Mouse (Mus musculus) midbrain, embryonic 13.5 days (tissue): ENCODE measurements around the gene Map1s. TPM values are rescaled to one million over a fixed set of nuclear protein-coding genes. Genes with fewer than 3 reads are reported as not detected.
A peak's percentile ranks its signal among the peaks of the same experiment; 100 is the strongest.

Experiments
- ATAC-seq: fragments of 200-750 bp; cut with Nextera tagmentation; 2 replicates; pipeline ENCODE4 v1.8.0; 2017; ENCODE audit warnings: mild to moderate bottlenecking, moderate TSS enrichment, moderate library complexity
- H3K27ac ChIP-seq: fragments of 300-500 bp; sonication (generic); 2 replicates; pipeline ENCODE4 v1.5.1; 2015; ENCODE audit warnings: inconsistent platforms, mild to moderate bottlenecking, moderate library complexity
- H3K27me3 ChIP-seq: fragments of 300-500 bp; sonication (generic); 2 replicates; pipeline ENCODE4 v1.6.1; 2015; ENCODE audit warnings: mild to moderate bottlenecking, inconsistent platforms
- H3K36me3 ChIP-seq: fragments of 300-500 bp; sonication (generic); 2 replicates; pipeline ENCODE4 v1.6.1; 2015; ENCODE audit warnings: mild to moderate bottlenecking, inconsistent platforms
- H3K4me1 ChIP-seq: fragments of 300-500 bp; sonication (generic); replicated peaks from 2 replicates; pipeline ENCODE4 v1.6.1; 2015; ENCODE audit warnings: inconsistent platforms
- H3K4me2 ChIP-seq: fragments of 300-500 bp; sonication (generic); replicated peaks from 2 replicates; pipeline ENCODE4 v1.6.1; 2015; ENCODE audit warnings: moderate library complexity, mild to moderate bottlenecking, inconsistent platforms
- H3K4me3 ChIP-seq: fragments of 300-500 bp; sonication (generic); replicated peaks from 2 replicates; pipeline ENCODE4 v1.5.1; 2015; ENCODE audit warnings: mild to moderate bottlenecking, inconsistent platforms
- H3K9ac ChIP-seq: fragments of 300-500 bp; sonication (generic); replicated peaks from 2 replicates; pipeline ENCODE4 v1.6.1; 2015; ENCODE audit warnings: mild to moderate bottlenecking, inconsistent platforms
- H3K9me3 ChIP-seq: fragments of 300-500 bp; sonication (generic); 2 replicates; pipeline ENCODE4 v1.6.1; 2016; ENCODE audit warnings: mild to moderate bottlenecking, inconsistent platforms
- WGBS: fragments of 180-500 bp; shearing (Covaris S2); methylation state at CpG from one replicate; pipeline ENCODE4 v1.1.7; 2015; 5-methylcytosine and 5-hydroxymethylcytosine counted together
- polyA plus RNA-seq: library from polyadenylated mRNA; unstranded; fragments of >200 nt; fragmentation: Nextera tagmentation; extraction: Ambion mirVana; gene quantifications from 2 replicates; pipeline ENCODE4 v1.2.1, GENCODE M21; 2015

The Map1s gene
- polyA plus RNA-seq, 1 experiment from 2014 or later, result 61.0 TPM

GRCm38 (mm10) chr8:70868559-70869198 is 37.1 kb upstream of the Map1s start:
- no peaks in the 10 kb centered on the region for H3K9me3 ChIP-seq
- WGBS, result 12% methylated on average over 40 of the region's 40 CpGs
- H3K27me3 ChIP-seq, result no peaks in the 10 kb centered on the region
- peaks cover 10% of the 10 kb centered on the region for H3K36me3 ChIP-seq
- H3K4me2 ChIP-seq, result peak overlapping the region; percentile 38
- H3K27ac ChIP-seq, result peak overlapping the region; percentile 86
- H3K4me1 ChIP-seq, result peaks cover 65% of the 10 kb centered on the region
- H3K4me3 ChIP-seq, result peak overlapping the region; percentile 12; the same call in 1 of the 2 replicates
- peak overlapping the region; percentile 54 for H3K9ac ChIP-seq
- no peak for ATAC-seq

DNA sequence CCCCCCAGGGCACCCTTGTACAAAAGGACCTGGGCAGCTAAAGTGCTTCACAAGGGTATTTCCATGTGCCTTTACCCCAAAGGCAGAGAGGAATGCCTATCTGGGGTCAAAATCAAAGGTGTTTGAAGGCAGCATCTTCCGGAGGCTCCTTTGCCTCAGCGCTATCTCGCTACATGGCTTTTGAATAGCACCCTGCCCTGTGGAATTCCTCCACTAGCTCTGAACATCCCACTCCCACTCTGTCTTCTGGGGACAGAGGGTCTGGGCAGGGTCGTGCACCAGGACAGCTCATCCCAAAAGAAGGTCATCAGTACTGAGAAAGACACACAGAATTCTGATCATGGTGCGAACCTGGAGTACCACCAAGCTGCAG is 36.5 kb upstream of the Map1s start:
- ATAC-seq, result no peak
- H3K4me1 ChIP-seq, result peaks cover 60% of the 10 kb centered on the region
- peak overlapping the region; percentile 12; the same call in 1 of the 2 replicates for H3K4me3 ChIP-seq
- H3K9ac ChIP-seq, result peak overlapping the region; percentile 54
- peak overlapping the region; percentile 38 for H3K4me2 ChIP-seq
- no peaks in the 10 kb centered on the region for H3K9me3 ChIP-seq
- 32% methylated on average over 5 of the region's 5 CpGs for WGBS
- H3K27ac ChIP-seq, result peak overlapping the region; percentile 86
- H3K36me3 ChIP-seq, result peaks cover 10% of the 10 kb centered on the region
- no peaks in the 10 kb centered on the region for H3K27me3 ChIP-seq

- Histone ChIP-seq H3K27ac (peak overlapping the region; percentile 86), H3K4me2 (no peak overlapping the region), H3K36me3 (peaks cover 10% of the 10 kb centered on the region), H3K9ac (peak overlapping the region; percentile 54), H3K4me3 (no peak overlapping the region), H3K9me3 (no peaks in the 10 kb centered on the region), H3K27me3 (no peaks in the 10 kb centered on the region), H3K4me1 (peaks cover 56% of the 10 kb centered on the region)
- 47% methylated on average over 16 of the region's 16 CpGs for WGBS
- ATAC-seq, result peak; percentile 8; the same call in 1 of the 2 replicates
These were observed 36.1 kb upstream of the Map1s start for GRCm38 (mm10) chr8:70869601-70870041.

DNA sequence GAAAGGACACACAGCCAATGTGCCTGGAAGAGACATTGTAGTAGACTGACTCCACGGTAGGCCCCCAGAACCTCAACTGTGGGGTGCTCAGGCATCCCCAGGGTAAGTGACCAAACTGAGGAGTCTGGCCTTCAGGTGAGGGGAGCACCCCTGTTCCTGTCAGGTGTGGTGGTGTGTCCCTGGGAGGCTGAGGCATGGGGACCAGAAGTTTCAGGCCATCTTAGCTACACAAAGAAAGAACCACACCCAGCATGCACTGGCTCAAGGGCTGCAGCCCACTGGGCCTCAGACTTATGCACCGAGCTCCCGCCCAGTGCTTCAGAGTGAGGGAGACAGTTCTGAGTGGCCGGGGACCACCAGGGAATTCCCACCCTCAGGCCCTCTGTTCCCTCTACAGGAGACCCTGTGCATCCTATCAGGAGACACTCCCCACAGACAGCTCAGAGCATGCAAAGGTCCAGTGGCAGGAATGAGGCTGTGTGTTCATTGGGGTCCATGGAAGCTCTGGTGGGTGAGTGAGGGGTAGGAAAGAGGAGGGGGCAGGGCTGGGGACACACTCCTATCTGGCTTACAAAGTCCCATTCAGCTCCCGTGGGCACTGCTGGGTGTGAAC is 34.4 kb upstream of the Map1s start:
- no peak for ATAC-seq
- H3K4me1 ChIP-seq, result peaks cover 46% of the 10 kb centered on the region
- no peaks in the 10 kb centered on the region for H3K9me3 ChIP-seq
- WGBS, result 87% methylated on average over 5 of the region's 5 CpGs
- no peak overlapping the region for H3K27ac ChIP-seq
- 0 out of 2 replicates have a peak, but pooled peaks cover under 1% of the 10 kb centered on the region for H3K27me3 ChIP-seq
- H3K4me2 ChIP-seq, result no peak overlapping the region
- no peak overlapping the region for H3K4me3 ChIP-seq
- peaks cover 10% of the 10 kb centered on the region for H3K36me3 ChIP-seq
- H3K9ac ChIP-seq, result 0 out of 2 replicates have a peak overlapping the region, but pooled peaks have one; percentile 1

DNA sequence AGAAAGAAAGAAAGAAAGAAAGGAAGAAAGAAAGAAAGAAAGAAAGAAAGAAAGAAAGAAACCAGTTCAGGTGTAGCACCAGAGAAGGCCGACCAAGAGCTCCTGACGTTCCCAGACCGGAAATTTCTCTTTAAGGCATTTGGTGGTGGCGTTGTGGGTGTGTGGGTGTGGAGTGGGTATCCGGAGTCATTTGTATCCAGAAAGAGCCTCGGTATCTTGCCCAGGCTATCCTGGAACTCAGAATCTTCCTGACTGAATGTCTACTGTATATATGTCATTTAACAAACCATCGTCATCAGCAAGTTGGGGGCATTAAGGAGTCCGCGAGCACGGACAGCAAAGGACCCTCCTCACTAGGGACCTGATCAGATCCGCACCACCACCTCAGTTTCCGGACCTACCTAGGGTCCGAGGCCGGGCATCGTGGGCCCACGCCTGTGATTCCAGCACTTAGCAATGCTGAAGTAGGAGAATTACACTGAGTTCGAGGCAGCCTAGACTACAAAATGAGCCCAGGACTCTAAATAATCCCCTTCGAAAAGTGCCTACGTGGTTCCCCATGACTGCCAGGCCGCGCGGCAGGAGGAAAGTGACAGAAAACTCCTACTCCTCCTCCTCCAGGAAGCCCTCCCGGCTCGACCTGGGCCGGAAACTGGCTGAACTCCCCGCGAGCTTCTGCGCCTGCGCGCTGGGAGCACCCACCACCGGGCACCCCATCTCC is 32.9 kb upstream of the Map1s start:
- WGBS, result 8% methylated on average over 31 of the region's 31 CpGs
- peaks cover 7% of the 10 kb centered on the region for H3K36me3 ChIP-seq
- H3K4me1 ChIP-seq, result peaks cover 37% of the 10 kb centered on the region
- H3K9me3 ChIP-seq, result no peaks in the 10 kb centered on the region
- H3K9ac ChIP-seq, result peak overlapping the region; percentile 81
- ATAC-seq, result peak; percentile 1; the same call in 1 of the 2 replicates
- H3K27me3 ChIP-seq, result 0 out of 2 replicates have a peak, but pooled peaks cover 2% of the 10 kb centered on the region
- peak overlapping the region; percentile 88 for H3K27ac ChIP-seq
- peak overlapping the region; percentile 86 for H3K4me3 ChIP-seq
- peak overlapping the region; percentile 93 for H3K4me2 ChIP-seq

DNA sequence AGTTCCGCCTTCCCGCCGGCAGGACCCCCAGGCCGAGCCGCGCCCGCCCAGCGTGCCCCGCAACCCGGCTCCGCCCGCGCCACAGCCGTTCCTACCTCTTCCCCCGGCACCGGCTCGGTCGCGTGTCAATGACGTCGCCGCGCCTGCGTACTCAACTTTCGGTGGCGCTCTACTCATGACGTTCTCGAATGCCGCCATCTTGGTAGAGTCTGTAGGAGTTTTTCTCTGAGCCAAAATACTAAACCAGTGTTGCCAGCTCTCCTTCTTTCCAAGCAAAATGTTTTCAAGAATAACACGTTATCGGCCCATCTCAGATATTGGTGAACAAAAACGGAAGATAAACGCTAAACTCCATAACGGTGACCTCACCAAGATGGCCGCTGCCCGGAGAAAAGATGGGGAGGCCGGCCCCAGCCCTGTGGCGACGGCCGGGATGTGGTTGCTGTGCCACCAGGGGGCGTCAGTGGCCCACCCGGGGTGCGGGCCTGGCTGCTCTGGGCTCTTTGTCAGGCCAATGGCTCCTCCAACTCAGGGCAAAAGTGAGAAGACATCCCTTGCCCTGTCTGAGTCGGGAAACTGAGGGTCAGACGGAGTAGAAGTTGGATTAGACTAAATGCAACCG is 32.3 kb upstream of the Map1s start, which contains the start of gene Ccdc124:
Gene Ccdc124, minus strand, starts transcription at position 572 of the 622 bp plus-strand sequence.
- Histone ChIP-seq H3K27ac (peak within 1 kb of the TSS; percentile 88), H3K4me2 (peak within 1 kb of the TSS; percentile 93), H3K9me3 (no peaks in the 10 kb centered on the region), H3K9ac (peak within 1 kb of the TSS; percentile 81), H3K36me3 (no peaks in the 10 kb centered on the region), H3K4me3 (peak within 1 kb of the TSS; percentile 86), H3K27me3 (0 out of 2 replicates have a peak, but pooled peaks cover 2% of the 10 kb centered on the region), H3K4me1 (peaks cover 30% of the 10 kb centered on the region)
- peak; percentile 90 for ATAC-seq
- WGBS, result 1% methylated on average over 46 of the region's 46 CpGs

DNA sequence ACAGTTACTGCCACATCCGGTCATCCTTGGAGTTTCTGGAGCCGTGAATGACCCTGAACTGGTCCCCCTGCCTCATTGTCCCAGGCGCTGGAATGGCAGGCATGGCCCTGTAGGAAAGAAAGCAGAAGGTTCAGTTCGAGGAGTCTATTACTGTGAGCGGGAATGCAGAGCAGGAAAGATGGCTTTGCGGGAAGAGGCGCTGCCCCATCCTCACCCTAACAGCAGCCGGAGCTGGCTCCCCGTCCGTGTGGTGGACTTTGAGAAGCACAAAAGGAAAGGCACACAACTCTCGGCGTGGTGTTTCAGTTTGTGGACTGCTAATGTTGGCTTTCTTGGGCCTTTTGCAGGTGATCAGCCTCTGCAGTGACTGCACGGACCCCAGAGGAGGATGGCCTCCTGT is 31.3 kb upstream of the Map1s start:
- Histone ChIP-seq H3K9ac (no peak overlapping the region), H3K9me3 (no peaks in the 10 kb centered on the region), H3K4me2 (no peak overlapping the region), H3K27me3 (0 out of 2 replicates have a peak, but pooled peaks cover 2% of the 10 kb centered on the region), H3K36me3 (no peaks in the 10 kb centered on the region), H3K4me1 (peaks cover 21% of the 10 kb centered on the region), H3K27ac (0 out of 2 replicates have a peak overlapping the region, but pooled peaks have one; percentile 88), H3K4me3 (no peak overlapping the region)
- WGBS, result 91% methylated on average over 13 of the region's 13 CpGs
- ATAC-seq, result no peak

DNA sequence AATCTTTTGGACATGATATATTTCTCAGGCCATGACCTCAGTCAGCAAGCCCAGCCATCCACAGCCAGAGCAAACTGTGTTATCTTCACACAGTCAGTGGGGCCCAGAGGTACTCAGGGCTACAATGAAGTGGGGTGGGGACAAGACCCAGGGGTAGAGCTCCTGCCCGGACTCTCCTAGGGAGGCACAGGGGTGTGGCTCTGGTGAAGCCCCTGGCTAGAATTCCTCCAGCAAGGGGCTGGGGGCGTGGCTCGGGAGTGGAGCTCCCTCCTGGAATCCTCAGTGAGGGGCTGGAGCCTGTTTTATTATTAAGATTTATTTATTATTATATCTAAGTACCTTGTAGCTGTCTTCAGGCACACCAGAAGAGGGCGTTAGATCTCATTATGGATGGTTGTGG is 29.4 kb upstream of the Map1s start:
- H3K9me3 ChIP-seq, result no peaks in the 10 kb centered on the region
- H3K27ac ChIP-seq, result no peak overlapping the region
- no peaks in the 10 kb centered on the region for H3K36me3 ChIP-seq
- H3K4me3 ChIP-seq, result no peak overlapping the region
- peaks cover 17% of the 10 kb centered on the region for H3K4me1 ChIP-seq
- ATAC-seq, result no peak
- H3K4me2 ChIP-seq, result no peak overlapping the region
- WGBS, result 68% methylated on average over 4 of the region's 4 CpGs
- no peak overlapping the region for H3K9ac ChIP-seq
- 0 out of 2 replicates have a peak, but pooled peaks cover 2% of the 10 kb centered on the region for H3K27me3 ChIP-seq

DNA sequence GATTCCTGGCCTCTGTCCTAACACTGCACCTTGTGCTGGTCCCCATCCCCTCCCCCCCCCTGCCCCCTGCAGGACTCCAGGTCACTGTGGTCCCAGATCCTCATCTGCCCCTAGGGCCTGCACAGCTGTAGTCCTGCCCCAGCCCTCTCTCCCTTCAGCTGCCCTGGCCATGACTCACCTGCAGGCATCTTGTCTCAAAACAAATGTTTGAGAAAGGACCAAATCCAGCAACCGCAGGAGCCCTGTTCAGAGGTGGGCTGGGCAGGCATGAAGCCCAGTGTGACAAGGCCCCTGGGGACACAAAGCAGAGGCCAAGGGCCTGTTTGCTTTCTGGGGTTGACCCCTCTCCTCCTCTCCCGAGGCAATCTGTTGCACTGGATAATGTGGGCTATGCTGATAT is 27.6 kb upstream of the Map1s start:
- Histone ChIP-seq H3K36me3 (no peaks in the 10 kb centered on the region), H3K9ac (0 out of 2 replicates have a peak overlapping the region, but pooled peaks have one; percentile 14), H3K4me2 (no peak overlapping the region), H3K4me3 (no peak overlapping the region), H3K27me3 (0 out of 2 replicates have a peak, but pooled peaks cover 2% of the 10 kb centered on the region), H3K9me3 (no peaks in the 10 kb centered on the region), H3K27ac (no peak overlapping the region), H3K4me1 (0 out of 2 replicates have a peak, but pooled peaks cover 4% of the 10 kb centered on the region)
- ATAC-seq, result no peak
- WGBS, result 65% methylated on average over 2 of the region's 2 CpGs

- H3K4me1 ChIP-seq, result 0 out of 2 replicates have a peak, but pooled peaks cover 4% of the 10 kb centered on the region
- 0 out of 2 replicates have a peak, but pooled peaks cover 2% of the 10 kb centered on the region for H3K27me3 ChIP-seq
- H3K9ac ChIP-seq, result no peak overlapping the region
- H3K4me2 ChIP-seq, result no peak overlapping the region
- ATAC-seq, result no peak
- no peaks in the 10 kb centered on the region for H3K9me3 ChIP-seq
- no peaks in the 10 kb centered on the region for H3K36me3 ChIP-seq
- no peak overlapping the region for H3K4me3 ChIP-seq
- H3K27ac ChIP-seq, result no peak overlapping the region
- WGBS, result 52% methylated on average over 4 of the region's 4 CpGs
These were observed 26.2 kb upstream of the Map1s start for GRCm38 (mm10) chr8:70879500-70879899.

GRCm38 (mm10) chr8:70880126-70880525 is 25.6 kb upstream of the Map1s start:
- H3K27ac ChIP-seq, result no peak overlapping the region
- ATAC-seq, result 0 out of 2 replicates have a peak, but pooled peaks have one; percentile 22
- WGBS, result 9% methylated on average over 4 of the region's 4 CpGs

More at GRCm38 (mm10) chr8:70880126-70880525, 25.6 kb upstream of the Map1s start:
- no peak overlapping the region for H3K4me3 ChIP-seq
- H3K4me2 ChIP-seq, result no peak overlapping the region
- H3K27me3 ChIP-seq, result 0 out of 2 replicates have a peak, but pooled peaks cover 4% of the 10 kb centered on the region
- H3K4me1 ChIP-seq, result 0 out of 2 replicates have a peak, but pooled peaks cover 4% of the 10 kb centered on the region
- peak overlapping the region; percentile 34; the same call in 1 of the 2 replicates for H3K9ac ChIP-seq
- H3K36me3 ChIP-seq, result no peaks in the 10 kb centered on the region
- no peaks in the 10 kb centered on the region for H3K9me3 ChIP-seq
